Mouse (Mus musculus) kidney, embryonic 14.5 days (tissue): ENCODE measurements around the gene Plac9a. TPM values are rescaled to one million over a fixed set of nuclear protein-coding genes. Genes with fewer than 3 reads are reported as not detected.

Experiments
- ATAC-seq: fragments of 200-750 bp; cut with Nextera tagmentation; 2 replicates; pipeline ENCODE4 v1.8.0; 2017; ENCODE audit warnings: moderate number of reproducible peaks, mild to moderate bottlenecking, moderate TSS enrichment, moderate library complexity; ENCODE audit not compliant: low FRiP score, low TSS enrichment
- H3K27ac ChIP-seq: fragments of 300-500 bp; sonication (generic); 2 replicates; pipeline ENCODE4 v1.5.1; 2014; ENCODE audit warnings: low read depth, mild to moderate bottlenecking, low read length, moderate library complexity, mixed read lengths
- H3K27me3 ChIP-seq: fragments of 300-500 bp; sonication (generic); 2 replicates; pipeline ENCODE4 v1.6.1; 2014; ENCODE audit warnings: mild to moderate bottlenecking, low read length; ENCODE audit not compliant: control insufficient read depth, insufficient read depth
- H3K36me3 ChIP-seq: fragments of 300-500 bp; sonication (generic); 2 replicates; pipeline ENCODE4 v1.6.1; 2014; ENCODE audit warnings: low read length, mixed read lengths; ENCODE audit not compliant: control insufficient read depth, insufficient read depth
- H3K4me1 ChIP-seq: fragments of 300-500 bp; sonication (generic); 2 replicates; pipeline ENCODE4 v1.6.1; 2014; ENCODE audit warnings: low read length, mixed read lengths; ENCODE audit not compliant: control insufficient read depth, insufficient read depth
- H3K4me2 ChIP-seq: fragments of 300-500 bp; sonication (generic); replicated peaks from 2 replicates; pipeline ENCODE4 v1.6.1; 2014; ENCODE audit warnings: low read depth, mild to moderate bottlenecking, low read length
- H3K4me3 ChIP-seq: fragments of 300-500 bp; sonication (generic); 2 replicates; pipeline ENCODE4 v1.5.1; 2014; ENCODE audit warnings: mild to moderate bottlenecking, low read length
- H3K9ac ChIP-seq: fragments of 300-500 bp; sonication (generic); 2 replicates; pipeline ENCODE4 v1.6.1; 2014; ENCODE audit warnings: low read depth, mild to moderate bottlenecking, low read length, moderate library complexity
- H3K9me3 ChIP-seq: fragments of 300-500 bp; sonication (generic); 2 replicates; pipeline ENCODE4 v1.6.1; 2016; ENCODE audit warnings: low read length; ENCODE audit not compliant: control insufficient read depth
- WGBS: fragments of 180-500 bp; shearing (Covaris S2); extraction: QIAGEN DNeasy Blood & Tissue Kit; methylation state at CpG from one replicate; pipeline ENCODE4 v1.1.7; 2014; 5-methylcytosine and 5-hydroxymethylcytosine counted together
- polyA plus RNA-seq: library from polyadenylated mRNA; unstranded; fragments of >200 nt; fragmentation: Nextera tagmentation; extraction: Ambion mirVana; gene quantifications from 2 replicates; pipeline ENCODE4 v1.2.1, GENCODE M21; 2014

Plac9a gene
- polyA plus RNA-seq, 1 experiment from 2014 or later: 0.62 TPM

DNA sequence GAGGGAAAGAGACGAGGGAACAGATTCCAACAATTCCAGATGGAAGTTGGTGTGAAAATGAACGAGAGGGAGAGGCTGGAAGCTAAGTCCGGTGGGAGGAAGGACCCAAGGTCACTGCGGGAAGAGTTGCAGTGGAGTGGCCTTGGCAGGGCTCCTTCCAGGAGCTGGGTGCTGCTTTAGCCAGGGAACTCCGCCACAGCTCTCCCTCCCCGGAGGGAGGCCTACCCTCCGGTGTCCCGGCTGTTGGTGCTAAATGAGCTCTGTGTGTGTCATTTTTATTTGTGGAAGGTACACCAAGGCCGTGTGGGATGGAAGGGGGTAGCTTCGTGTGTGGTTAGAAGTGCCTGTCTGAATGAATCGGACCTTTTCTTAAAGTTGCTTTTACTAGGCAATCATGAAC, 36.1 kb downstream of the Plac9a start:
- no peak overlapping the region for H3K27ac ChIP-seq
- 63% methylated on average over 11 of the region's 11 CpGs for WGBS

GRCm38 (mm10) chr14:25866384-25866783, 36.5 kb downstream of the Plac9a start:
- peaks cover 5% of the 10 kb centered on the region for H3K4me1 ChIP-seq

More for the DNA sequence above, 36.1 kb downstream of the Plac9a start:
- Histone ChIP-seq H3K27me3 (no peaks in the 10 kb centered on the region), H3K4me1 (peaks cover 5% of the 10 kb centered on the region), H3K36me3 (0 out of 2 replicates have a peak, but pooled peaks cover 3% of the 10 kb centered on the region), H3K4me3 (no peak overlapping the region), H3K9me3 (no peaks in the 10 kb centered on the region), H3K4me2 (no peak overlapping the region), H3K9ac (no peak overlapping the region)
- ATAC-seq: no peak

GRCm38 (mm10) chr14:25865251-25865650, 37.6 kb downstream of the Plac9a start:
- whole genome bisulfite sequencing: 84% methylated on average over 5 of the region's 5 CpGs
- H3K4me2 ChIP-seq: no peak overlapping the region
- no peak overlapping the region for H3K27ac ChIP-seq
- no peak overlapping the region for H3K9ac ChIP-seq
- H3K9me3 ChIP-seq: no peaks in the 10 kb centered on the region
- no peaks in the 10 kb centered on the region for H3K36me3 ChIP-seq
- no peak overlapping the region for H3K4me3 ChIP-seq
- H3K27me3 ChIP-seq: no peaks in the 10 kb centered on the region
- no peak for ATAC-seq
- H3K4me1 ChIP-seq: peaks cover 5% of the 10 kb centered on the region

More at GRCm38 (mm10) chr14:25866384-25866783, 36.5 kb downstream of the Plac9a start:
- Histone ChIP-seq H3K27ac (no peak overlapping the region), H3K36me3 (0 out of 2 replicates have a peak, but pooled peaks cover 3% of the 10 kb centered on the region), H3K9me3 (no peaks in the 10 kb centered on the region), H3K9ac (no peak overlapping the region), H3K4me2 (no peak overlapping the region), H3K4me3 (no peak overlapping the region), H3K27me3 (no peaks in the 10 kb centered on the region)
- 83% methylated on average over 6 of the region's 6 CpGs for WGBS
- ATAC-seq: no peak

GRCm38 (mm10) chr14:25863721-25864120, 39.2 kb downstream of the Plac9a start:
- H3K27me3 ChIP-seq: no peaks in the 10 kb centered on the region
- no peak overlapping the region for H3K9ac ChIP-seq
- no peak for ATAC-seq
- H3K4me3 ChIP-seq: no peak overlapping the region
- no peaks in the 10 kb centered on the region for H3K9me3 ChIP-seq
- H3K27ac ChIP-seq: no peak overlapping the region
- peaks cover 5% of the 10 kb centered on the region; the same call in 1 of the 2 replicates for H3K4me1 ChIP-seq
- no peak overlapping the region for H3K4me2 ChIP-seq
- WGBS: 64% methylated on average over 2 of the region's 2 CpGs
- no peaks in the 10 kb centered on the region for H3K36me3 ChIP-seq

DNA sequence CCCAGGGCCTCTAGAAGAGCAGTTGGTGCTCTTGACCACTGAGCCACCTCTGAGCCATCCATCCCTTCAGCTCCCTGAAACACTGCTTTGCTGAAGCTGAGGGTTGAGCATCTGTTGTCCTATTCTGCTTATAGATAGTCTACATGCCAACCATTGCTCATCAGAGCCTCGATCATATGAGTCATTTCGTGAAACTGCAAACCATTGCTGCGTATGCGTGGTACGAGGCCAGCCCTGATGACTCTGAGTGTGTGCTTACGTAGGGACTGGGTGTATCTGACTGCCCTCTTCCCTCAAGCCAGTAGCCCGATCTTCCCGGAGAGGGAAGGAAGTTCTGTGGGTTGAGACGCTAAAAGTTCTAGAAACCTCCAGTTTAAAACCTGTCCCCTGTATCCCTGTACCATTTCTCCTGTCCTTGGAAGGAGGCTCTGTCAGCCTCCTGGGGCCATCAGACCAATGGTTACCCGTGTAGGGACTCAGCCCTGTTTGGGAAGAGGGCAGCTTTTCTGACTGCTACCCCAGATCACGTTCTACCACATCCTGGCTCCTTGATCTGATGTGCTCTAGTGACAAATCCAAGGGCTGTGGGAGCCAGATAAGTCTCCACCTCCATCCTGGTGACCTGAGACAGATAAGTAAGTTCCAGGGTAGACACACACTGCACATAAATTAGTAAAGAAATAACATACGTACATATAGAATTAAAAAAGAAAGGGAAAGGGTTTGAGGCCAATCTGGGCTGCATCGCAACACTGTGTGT, 40.9 kb downstream of the Plac9a start:
- H3K36me3 ChIP-seq: no peaks in the 10 kb centered on the region
- H3K27me3 ChIP-seq: no peaks in the 10 kb centered on the region
- peaks cover 9% of the 10 kb centered on the region for H3K4me1 ChIP-seq
- ATAC-seq: no peak
- H3K4me2 ChIP-seq: no peak overlapping the region
- no peak overlapping the region for H3K4me3 ChIP-seq
- 90% methylated on average over 13 of the region's 13 CpGs for WGBS
- no peaks in the 10 kb centered on the region for H3K9me3 ChIP-seq
- H3K9ac ChIP-seq: no peak overlapping the region
- no peak overlapping the region for H3K27ac ChIP-seq

GRCm38 (mm10) chr14:25857940-25858339, 45.0 kb downstream of the Plac9a start:
- 73% methylated on average over 8 of the region's 8 CpGs for WGBS
- ATAC-seq: no peak
- H3K4me1 ChIP-seq: peaks cover 7% of the 10 kb centered on the region; the same call in 1 of the 2 replicates

DNA sequence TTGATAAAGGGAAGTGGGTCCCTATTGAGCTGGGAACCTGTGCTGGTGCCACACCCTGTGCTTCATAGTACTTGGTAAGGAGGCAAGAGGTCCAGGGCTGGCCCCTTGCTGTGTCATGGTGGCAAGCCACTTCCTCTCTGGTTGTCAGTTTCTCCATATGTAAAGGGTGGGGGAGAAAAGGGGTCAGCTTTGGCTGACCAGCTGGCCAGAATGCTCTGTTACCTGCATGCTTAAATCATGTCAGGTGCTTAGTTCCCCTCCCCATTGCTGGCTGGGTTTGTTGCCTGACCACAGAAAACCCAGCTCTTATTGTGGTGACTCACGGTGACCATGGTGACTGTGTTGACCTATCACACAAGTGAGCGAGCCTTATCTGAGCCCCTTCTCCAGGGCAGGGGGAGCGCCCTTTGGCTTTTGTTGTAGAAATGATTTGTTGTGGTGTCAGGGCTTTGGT, 45.7 kb downstream of the Plac9a start:
- Histone ChIP-seq H3K4me2 (no peak overlapping the region), H3K4me1 (peaks cover 7% of the 10 kb centered on the region; the same call in 1 of the 2 replicates), H3K36me3 (no peaks in the 10 kb centered on the region), H3K9me3 (no peaks in the 10 kb centered on the region), H3K27ac (no peak overlapping the region), H3K9ac (no peak overlapping the region), H3K27me3 (no peaks in the 10 kb centered on the region), H3K4me3 (no peak overlapping the region)
- 23% methylated on average over 3 of the region's 3 CpGs for WGBS
- ATAC-seq: no peak

More at GRCm38 (mm10) chr14:25857940-25858339, 45.0 kb downstream of the Plac9a start:
- Histone ChIP-seq H3K27me3 (no peaks in the 10 kb centered on the region), H3K9me3 (no peaks in the 10 kb centered on the region), H3K27ac (no peak overlapping the region), H3K36me3 (no peaks in the 10 kb centered on the region), H3K4me3 (no peak overlapping the region), H3K4me2 (no peak overlapping the region), H3K9ac (no peak overlapping the region)

DNA sequence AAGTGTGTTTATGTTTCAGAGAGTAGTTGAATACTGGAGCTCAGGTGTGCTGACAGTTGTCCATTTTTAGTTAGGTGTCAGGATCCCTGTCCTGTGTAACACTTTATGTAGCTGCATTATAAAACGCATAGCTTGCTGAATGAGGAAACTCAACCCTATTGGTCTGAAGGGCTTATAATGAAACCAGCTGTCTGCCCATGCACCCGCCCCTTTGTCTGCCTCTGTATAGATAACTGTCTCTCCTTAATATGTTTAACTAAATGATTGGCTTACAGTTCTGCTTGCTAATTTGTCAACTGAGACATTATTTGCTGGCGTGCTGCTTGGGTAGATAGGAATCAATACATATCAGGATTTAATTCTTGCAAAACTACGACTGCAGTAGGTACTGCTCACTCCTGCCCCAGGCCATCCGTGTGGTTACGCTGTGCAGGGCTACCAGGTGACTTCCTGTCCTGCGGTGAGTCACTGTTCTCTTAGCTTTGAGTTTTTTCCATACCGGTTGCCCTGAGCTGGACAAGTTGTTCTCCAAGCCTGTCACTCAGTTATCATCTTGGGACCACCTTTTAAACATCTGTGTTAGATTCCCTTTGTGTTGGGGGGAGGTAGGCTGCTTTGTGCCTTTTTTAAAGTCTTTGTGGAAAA, 47.5 kb downstream of the Plac9a start:
- Histone ChIP-seq H3K4me3 (no peak overlapping the region), H3K4me1 (peaks cover 7% of the 10 kb centered on the region; the same call in 1 of the 2 replicates), H3K36me3 (no peaks in the 10 kb centered on the region), H3K9ac (no peak overlapping the region), H3K4me2 (no peak overlapping the region), H3K9me3 (no peaks in the 10 kb centered on the region), H3K27ac (0 out of 2 replicates have a peak overlapping the region, but pooled peaks have one; percentile 24), H3K27me3 (no peaks in the 10 kb centered on the region)
- 67% methylated on average over 8 of the region's 8 CpGs for WGBS
- ATAC-seq: no peak
